Mouse (Mus musculus) thymus, adult 18-20 months (tissue): ENCODE results near the gene Efhc1.
"Not testable (repeated sequence)": the region's sequence is repeated elsewhere in the genome, so short reads cannot be mapped to it uniquely, and the experiment has no call there.

Experiments used
- DNase-seq, 2 experiments: peaks; one replicate each; pipeline ENCODE4 v3.0.0; 2022; ENCODE audit warnings: mixed read lengths in 2 of 2

The Efhc1 gene

GRCm38 (mm10) chr1:20951300-20951763 is at the start of gene Efhc1:
Gene Efhc1 (plus strand): TSS chr1:20951626.
- DNase-seq: peak; percentile 80 to 86

GRCm38 (mm10) chr1:20905501-20906127 is 45.8 kb upstream of the Efhc1 start:
- no peak for DNase-seq

GRCm38 (mm10) chr1:20906128-20906515 is 45.3 kb upstream of the Efhc1 start:
- DNase-seq: no peak

GRCm38 (mm10) chr1:20908541-20908940 is 42.9 kb upstream of the Efhc1 start:
- DNase-seq: no peak

- DNase-seq: no peak
Observed at GRCm38 (mm10) chr1:20912115-20912514, 39.3 kb upstream of the Efhc1 start.

GRCm38 (mm10) chr1:20912527-20913171 is 38.8 kb upstream of the Efhc1 start:
- DNase-seq: peak in 1 of 2 experiments; percentile 11

- no peak for DNase-seq
Observed at GRCm38 (mm10) chr1:20914769-20915168, 36.7 kb upstream of the Efhc1 start.

GRCm38 (mm10) chr1:20915608-20916007 is 35.8 kb upstream of the Efhc1 start:
- no peak for DNase-seq

- DNase-seq: no peak
Observed at GRCm38 (mm10) chr1:20917496-20918050, 33.9 kb upstream of the Efhc1 start.

GRCm38 (mm10) chr1:20919728-20920127 is 31.7 kb upstream of the Efhc1 start:
- DNase-seq: no peak

GRCm38 (mm10) chr1:20921081-20921528 is 30.3 kb upstream of the Efhc1 start:
- no peak for DNase-seq

GRCm38 (mm10) chr1:20922612-20923399 is 28.6 kb upstream of the Efhc1 start:
- no peak for DNase-seq

GRCm38 (mm10) chr1:20925324-20925723 is 26.1 kb upstream of the Efhc1 start:
- DNase-seq: not testable (repeated sequence)

- no peak for DNase-seq
Observed at GRCm38 (mm10) chr1:20925926-20926325, 25.5 kb upstream of the Efhc1 start.

GRCm38 (mm10) chr1:20926376-20926775 is 25.1 kb upstream of the Efhc1 start:
- DNase-seq: no peak

- DNase-seq: no peak
Observed at GRCm38 (mm10) chr1:20928487-20928886, 22.9 kb upstream of the Efhc1 start.

GRCm38 (mm10) chr1:20933457-20933856 is 18.0 kb upstream of the Efhc1 start:
- DNase-seq: peak; percentile 26 to 34

GRCm38 (mm10) chr1:20935106-20935505 is 16.3 kb upstream of the Efhc1 start:
- no peak for DNase-seq

GRCm38 (mm10) chr1:20939046-20939445 is 12.4 kb upstream of the Efhc1 start:
- DNase-seq: no peak

- DNase-seq: peak; percentile 44 to 62
Observed at GRCm38 (mm10) chr1:20940151-20940550, 11.3 kb upstream of the Efhc1 start.

GRCm38 (mm10) chr1:20941322-20941721 is 10.1 kb upstream of the Efhc1 start:
- DNase-seq: no peak

- DNase-seq: no peak
Observed at GRCm38 (mm10) chr1:20941857-20942256, 9.6 kb upstream of the Efhc1 start.

- no peak for DNase-seq
Observed at GRCm38 (mm10) chr1:20943016-20943415, 8.4 kb upstream of the Efhc1 start.
